Mouse (Mus musculus): ENCODE data around the gene Ppp1r3c. TPM values are rescaled to one million over a fixed set of nuclear protein-coding genes. Genes with fewer than 3 reads are reported as not detected.

Ppp1r3c gene
- polyA plus RNA-seq (2012) = not detected in 2 replicates

DNA sequence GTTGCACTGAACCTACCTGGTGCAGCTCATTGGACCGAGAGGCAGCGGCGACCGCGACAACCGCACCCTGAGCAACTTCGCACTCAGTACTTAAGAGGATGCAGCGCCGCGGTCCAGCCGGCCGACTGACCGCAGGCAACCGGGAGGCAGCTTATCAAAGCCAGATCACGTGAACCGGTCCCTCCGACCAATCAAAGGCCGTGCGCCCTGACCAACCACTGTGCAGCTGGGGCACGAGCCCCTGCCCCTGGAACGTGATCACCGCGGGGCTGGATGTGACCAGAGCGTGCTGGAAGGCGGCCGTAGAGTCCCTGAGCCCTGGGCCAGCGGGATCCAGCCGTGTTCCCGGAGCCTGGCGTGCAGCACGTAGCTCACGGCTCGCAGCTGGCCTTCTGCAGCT is at the start of gene Ppp1r3c:
Gene Ppp1r3c, minus strand, starts transcription at position 117 of the 400 bp plus-strand sequence.
- no peak for TF ChIP-seq GATA1 (IDR thresholded peaks at IDR 0.05; ENCODE audit: low read length)
- TF ChIP-seq TAL1 (IDR thresholded peaks at IDR 0.05; ENCODE audit: low read length) = no peak
- Histone ChIP-seq H3K27me3 (ENCODE audit: control insufficient read depth) (peaks cover 23% of the 10 kb centered on the region), H3K4me1 (ENCODE audit: control insufficient read depth) (peaks cover 2% of the 10 kb centered on the region; the same call in 1 of the 2 replicates), H3K4me3 (replicated peaks) (peak within 1 kb of the TSS; percentile 30), H3K36me3 (ENCODE audit: control insufficient read depth) (no peaks in the 10 kb centered on the region), H3K9me3 (ENCODE audit: control insufficient read depth, low read length) (peaks cover 3% of the 10 kb centered on the region)

DNA sequence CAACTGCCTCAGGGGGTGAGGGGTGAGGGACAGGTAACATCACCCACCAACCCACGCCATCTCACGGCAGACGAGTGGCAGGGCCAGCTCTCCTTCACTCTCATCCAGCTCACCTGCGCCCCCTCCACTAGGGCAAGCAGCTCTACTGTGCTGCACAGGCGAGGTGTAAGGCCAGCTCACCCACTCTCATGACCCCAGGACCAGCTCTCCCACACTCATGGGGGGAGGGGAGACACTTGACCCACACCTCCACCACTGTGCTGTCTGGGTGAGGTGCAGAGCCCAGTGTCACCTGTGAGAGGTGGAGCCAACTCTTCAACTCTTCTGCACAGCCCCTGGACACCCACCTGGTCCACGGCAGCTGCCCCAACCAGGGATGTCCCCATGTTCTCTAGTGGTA is 46.7 kb upstream of the Ppp1r3c start:
- Histone ChIP-seq H3K9me3 (ENCODE audit: control insufficient read depth, low read length) (no peaks in the 10 kb centered on the region), H3K36me3 (ENCODE audit: control insufficient read depth) (no peaks in the 10 kb centered on the region), H3K27me3 (ENCODE audit: control insufficient read depth) (no peaks in the 10 kb centered on the region), H3K4me3 (replicated peaks) (no peak overlapping the region), H3K4me1 (ENCODE audit: control insufficient read depth) (no peaks in the 10 kb centered on the region)
- TF ChIP-seq GATA1 (IDR thresholded peaks at IDR 0.05; ENCODE audit: low read length) (no peak), TAL1 (IDR thresholded peaks at IDR 0.05; ENCODE audit: low read length) (no peak)

DNA sequence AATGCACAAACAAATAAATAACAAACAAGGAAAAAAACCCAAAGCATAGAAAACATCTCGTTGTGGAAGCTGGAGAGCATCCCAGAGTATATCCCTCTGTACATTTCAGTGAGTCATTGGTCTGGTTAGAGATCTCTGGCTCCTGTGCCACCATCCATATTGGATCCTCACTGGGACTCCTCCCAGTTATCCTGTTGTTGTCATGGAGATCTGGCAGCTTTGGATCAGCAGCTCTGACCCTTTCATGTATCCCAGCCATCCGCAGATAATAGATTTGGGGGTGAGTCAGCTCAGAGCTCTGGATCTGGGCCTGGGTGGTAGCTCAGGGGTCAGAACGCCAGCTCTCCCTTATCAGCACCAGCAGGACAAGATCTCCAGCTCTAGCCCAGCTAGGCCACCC is 46.1 kb upstream of the Ppp1r3c start:
- no peaks in the 10 kb centered on the region for H3K36me3 ChIP-seq (ENCODE audit: control insufficient read depth)
- H3K4me1 ChIP-seq (ENCODE audit: control insufficient read depth) = no peaks in the 10 kb centered on the region
- no peaks in the 10 kb centered on the region for H3K9me3 ChIP-seq (ENCODE audit: control insufficient read depth, low read length)
- no peak overlapping the region for H3K4me3 ChIP-seq (replicated peaks)
- no peaks in the 10 kb centered on the region for H3K27me3 ChIP-seq (ENCODE audit: control insufficient read depth)
- TF ChIP-seq GATA1 (IDR thresholded peaks at IDR 0.05; ENCODE audit: low read length) (no peak), TAL1 (IDR thresholded peaks at IDR 0.05; ENCODE audit: low read length) (no peak)

- H3K9me3 ChIP-seq (ENCODE audit: control insufficient read depth, low read length) = no peaks in the 10 kb centered on the region
- no peaks in the 10 kb centered on the region for H3K27me3 ChIP-seq (ENCODE audit: control insufficient read depth)
- no peak overlapping the region for H3K4me3 ChIP-seq (replicated peaks)
- H3K36me3 ChIP-seq (ENCODE audit: control insufficient read depth) = no peaks in the 10 kb centered on the region
- TF ChIP-seq GATA1 (IDR thresholded peaks at IDR 0.05; ENCODE audit: low read length) = no peak
- TF ChIP-seq TAL1 (IDR thresholded peaks at IDR 0.05; ENCODE audit: low read length) = no peak
- no peaks in the 10 kb centered on the region for H3K4me1 ChIP-seq (ENCODE audit: control insufficient read depth)
These were observed 45.5 kb upstream of the Ppp1r3c start for GRCm38 (mm10) chr19:36781996-36782395.

DNA sequence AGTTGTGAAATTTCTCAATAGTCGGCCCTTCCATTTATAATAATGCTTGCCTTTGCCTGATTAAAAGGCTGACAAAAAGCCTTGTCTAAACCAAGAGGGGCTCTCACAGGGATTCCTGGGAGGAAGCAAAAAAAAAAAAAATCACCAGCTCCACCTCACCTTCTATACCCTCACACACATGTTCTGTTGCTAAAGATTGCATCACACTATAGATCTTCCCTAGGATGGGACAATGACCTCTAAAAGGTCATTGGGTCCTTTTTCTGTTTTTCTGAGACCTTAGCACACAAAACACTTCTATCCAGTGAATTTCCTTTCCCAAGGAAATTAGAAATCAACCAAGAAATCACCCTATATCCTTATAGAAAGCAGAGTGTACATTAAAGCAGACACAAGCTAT is 43.9 kb upstream of the Ppp1r3c start:
- Histone ChIP-seq H3K4me3 (replicated peaks) (no peak overlapping the region), H3K4me1 (ENCODE audit: control insufficient read depth) (no peaks in the 10 kb centered on the region), H3K27me3 (ENCODE audit: control insufficient read depth) (no peaks in the 10 kb centered on the region), H3K36me3 (ENCODE audit: control insufficient read depth) (no peaks in the 10 kb centered on the region), H3K9me3 (ENCODE audit: control insufficient read depth, low read length) (no peaks in the 10 kb centered on the region)
- no peak for TF ChIP-seq GATA1 (IDR thresholded peaks at IDR 0.05; ENCODE audit: low read length)
- TF ChIP-seq TAL1 (IDR thresholded peaks at IDR 0.05; ENCODE audit: low read length) = no peak

GRCm38 (mm10) chr19:36779765-36780164 is 43.3 kb upstream of the Ppp1r3c start:
- Histone ChIP-seq H3K36me3 (ENCODE audit: control insufficient read depth) (no peaks in the 10 kb centered on the region), H3K27me3 (ENCODE audit: control insufficient read depth) (no peaks in the 10 kb centered on the region), H3K4me1 (ENCODE audit: control insufficient read depth) (no peaks in the 10 kb centered on the region), H3K4me3 (replicated peaks) (no peak overlapping the region), H3K9me3 (ENCODE audit: control insufficient read depth, low read length) (no peaks in the 10 kb centered on the region)
- TF ChIP-seq GATA1 (IDR thresholded peaks at IDR 0.05; ENCODE audit: low read length) (no peak), TAL1 (IDR thresholded peaks at IDR 0.05; ENCODE audit: low read length) (no peak)

DNA sequence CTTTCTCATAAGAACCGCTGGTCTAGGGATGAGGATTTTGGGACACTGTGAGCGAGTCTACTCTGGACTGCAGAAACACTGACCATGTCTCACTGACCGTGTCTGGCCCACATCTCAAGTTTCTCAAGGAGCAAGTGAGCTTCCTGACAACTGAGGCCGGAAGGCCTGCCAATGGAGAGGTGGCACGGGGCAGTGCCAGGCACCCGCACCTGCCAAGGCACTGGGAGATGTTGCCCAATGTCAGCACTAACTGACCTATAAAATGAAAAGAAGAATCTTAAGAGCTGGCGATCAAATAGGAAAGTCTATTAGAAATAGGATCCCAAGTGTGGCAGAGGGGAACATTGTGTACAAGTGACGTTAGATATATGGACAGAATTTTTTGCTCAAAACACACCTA is 39.1 kb upstream of the Ppp1r3c start:
- no peak for TF ChIP-seq GATA1 (IDR thresholded peaks at IDR 0.05; ENCODE audit: low read length)
- TF ChIP-seq TAL1 (IDR thresholded peaks at IDR 0.05; ENCODE audit: low read length) = no peak
- no peaks in the 10 kb centered on the region for H3K36me3 ChIP-seq (ENCODE audit: control insufficient read depth)
- no peaks in the 10 kb centered on the region for H3K4me1 ChIP-seq (ENCODE audit: control insufficient read depth)
- no peak overlapping the region for H3K4me3 ChIP-seq (replicated peaks)
- no peaks in the 10 kb centered on the region for H3K27me3 ChIP-seq (ENCODE audit: control insufficient read depth)
- no peaks in the 10 kb centered on the region for H3K9me3 ChIP-seq (ENCODE audit: control insufficient read depth, low read length)

DNA sequence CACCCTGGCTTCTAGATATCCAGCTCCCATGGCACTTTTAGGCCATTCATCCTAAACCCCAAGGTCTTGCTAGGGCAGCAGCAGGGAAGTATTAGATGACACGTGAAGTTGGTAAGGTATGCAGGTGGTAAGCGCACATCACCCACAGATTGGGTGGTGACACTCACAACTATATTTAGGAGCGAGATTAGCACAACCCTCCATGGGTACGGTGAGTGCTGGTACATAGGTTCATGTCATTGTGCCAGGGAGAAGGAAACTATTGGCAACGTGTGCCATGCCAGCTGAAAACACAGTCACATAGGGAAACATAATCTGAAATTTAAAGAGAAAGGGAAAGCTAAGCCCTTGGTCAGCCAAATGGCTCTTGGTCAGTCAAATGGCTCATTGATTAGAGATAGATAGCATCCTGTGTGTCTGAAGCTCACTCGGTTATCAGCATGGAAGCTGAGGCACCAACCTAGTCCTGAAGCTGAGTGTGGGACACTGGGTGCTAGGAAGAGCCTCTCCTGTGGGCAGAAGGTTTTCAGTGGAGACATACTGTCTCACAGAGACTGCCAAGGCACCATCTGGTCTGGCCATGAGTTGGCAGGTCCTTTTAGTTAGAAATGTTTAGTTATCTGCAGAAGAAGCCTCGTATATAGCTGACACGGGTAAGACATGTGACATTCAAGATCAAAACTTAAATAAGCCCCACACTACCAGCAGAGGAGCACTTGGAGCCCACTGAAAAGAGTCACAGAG is 37.4 kb upstream of the Ppp1r3c start:
- Histone ChIP-seq H3K4me3 (replicated peaks) (no peak overlapping the region), H3K36me3 (ENCODE audit: control insufficient read depth) (no peaks in the 10 kb centered on the region), H3K27me3 (ENCODE audit: control insufficient read depth) (no peaks in the 10 kb centered on the region), H3K9me3 (ENCODE audit: control insufficient read depth, low read length) (no peaks in the 10 kb centered on the region), H3K4me1 (ENCODE audit: control insufficient read depth) (no peaks in the 10 kb centered on the region)
- no peak for TF ChIP-seq TAL1 (IDR thresholded peaks at IDR 0.05; ENCODE audit: low read length)
- TF ChIP-seq GATA1 (IDR thresholded peaks at IDR 0.05; ENCODE audit: low read length) = no peak

DNA sequence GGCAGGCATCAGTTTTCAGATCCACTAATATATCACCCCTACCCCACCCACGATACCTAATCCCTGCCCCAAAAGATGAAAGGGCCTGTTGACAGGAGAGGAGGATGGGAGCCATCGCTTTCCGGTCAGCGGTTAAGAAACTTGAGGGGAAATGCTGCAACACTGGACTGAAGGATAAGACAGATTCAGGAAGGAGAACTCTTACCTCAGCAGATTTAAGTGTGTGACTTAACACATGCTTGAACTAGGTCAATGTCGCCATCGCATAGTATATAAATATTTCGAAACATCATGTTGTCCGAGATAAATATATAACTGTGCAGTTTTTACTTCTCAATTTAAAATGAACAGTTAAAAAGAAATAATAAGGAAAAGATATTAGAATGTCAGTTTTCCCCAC is 31.6 kb upstream of the Ppp1r3c start:
- no peaks in the 10 kb centered on the region for H3K27me3 ChIP-seq (ENCODE audit: control insufficient read depth)

More for the DNA sequence above, 31.6 kb upstream of the Ppp1r3c start:
- H3K36me3 ChIP-seq (ENCODE audit: control insufficient read depth) = no peaks in the 10 kb centered on the region
- no peak for TF ChIP-seq GATA1 (IDR thresholded peaks at IDR 0.05; ENCODE audit: low read length)
- TF ChIP-seq TAL1 (IDR thresholded peaks at IDR 0.05; ENCODE audit: low read length) = no peak
- H3K9me3 ChIP-seq (ENCODE audit: control insufficient read depth, low read length) = no peaks in the 10 kb centered on the region
- H3K4me1 ChIP-seq (ENCODE audit: control insufficient read depth) = no peaks in the 10 kb centered on the region
- H3K4me3 ChIP-seq (replicated peaks) = no peak overlapping the region
